Mouse (Mus musculus): Measurements from ENCODE around the gene Pcgf5. TPM values are rescaled to one million over a fixed set of nuclear protein-coding genes. Genes with fewer than 3 reads are reported as not detected.
"Not testable (repeated sequence)": the region's sequence is repeated elsewhere in the genome, so short reads cannot be mapped to it uniquely, and the experiment has no call there.

The Pcgf5 gene
- total RNA-seq, 2 experiments from 2014 or later = 60.2 to 62.1 TPM

DNA sequence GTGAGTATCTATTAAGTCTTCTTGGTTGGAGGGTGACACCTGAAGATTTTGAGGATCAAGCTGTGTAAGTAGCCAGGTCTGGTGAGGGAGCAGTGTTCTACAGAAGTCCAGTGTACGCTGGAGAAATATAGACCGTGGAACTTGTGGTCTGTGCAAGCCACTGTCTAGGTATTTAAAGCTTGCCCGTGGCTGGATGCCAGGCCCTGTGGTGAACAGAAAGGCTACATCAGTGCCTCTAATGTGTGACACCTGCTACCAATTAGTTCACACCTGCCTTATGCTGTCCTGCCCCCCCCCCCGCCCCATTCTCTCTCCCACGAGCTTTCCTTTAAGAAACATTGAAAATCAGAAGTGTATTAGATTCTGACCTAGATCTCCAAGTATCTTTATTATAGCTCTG is 40.4 kb downstream of the Pcgf5 start:
- DNase-seq = peak; percentile 29

DNA sequence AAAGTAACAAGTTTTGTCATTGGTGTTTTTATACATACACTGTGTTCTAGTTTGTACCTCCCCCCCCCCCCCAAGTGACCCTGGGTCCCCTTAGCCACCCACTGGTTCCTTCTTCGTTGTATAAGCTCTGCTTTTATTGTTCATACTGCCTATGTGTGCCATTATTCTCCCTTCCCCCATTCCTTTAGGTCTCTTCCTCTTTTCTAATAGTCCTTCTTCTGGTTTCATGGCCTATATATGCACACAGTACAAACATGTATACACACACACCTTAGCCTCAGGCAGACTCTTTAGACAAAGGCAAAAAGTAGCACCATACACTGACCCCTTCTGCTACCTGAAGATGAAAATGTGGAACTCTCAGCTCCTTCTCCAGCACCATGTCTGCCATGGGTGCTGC is 42.6 kb downstream of the Pcgf5 start:
- no peak for DNase-seq

DNA sequence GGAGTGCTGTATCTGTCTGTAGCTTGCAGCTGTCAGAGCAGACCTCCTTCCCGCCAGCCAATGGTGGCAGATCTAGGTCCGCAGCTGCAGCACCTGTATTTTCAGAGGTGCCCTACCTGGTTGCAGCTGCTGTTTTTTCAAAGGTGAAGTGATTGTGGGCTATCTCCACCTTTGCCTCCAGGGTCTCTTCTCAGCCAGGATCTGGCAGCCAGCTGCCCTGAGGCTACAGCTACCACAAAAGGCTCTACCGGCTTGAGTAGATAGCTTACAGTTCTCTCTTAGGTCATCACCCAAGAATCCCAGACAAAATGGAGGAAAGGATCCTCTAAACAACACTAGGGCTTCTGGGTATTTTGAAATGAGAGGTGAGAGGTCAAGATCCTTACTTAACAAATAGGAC is 50.4 kb downstream of the Pcgf5 start:
- DNase-seq = no peak

DNA sequence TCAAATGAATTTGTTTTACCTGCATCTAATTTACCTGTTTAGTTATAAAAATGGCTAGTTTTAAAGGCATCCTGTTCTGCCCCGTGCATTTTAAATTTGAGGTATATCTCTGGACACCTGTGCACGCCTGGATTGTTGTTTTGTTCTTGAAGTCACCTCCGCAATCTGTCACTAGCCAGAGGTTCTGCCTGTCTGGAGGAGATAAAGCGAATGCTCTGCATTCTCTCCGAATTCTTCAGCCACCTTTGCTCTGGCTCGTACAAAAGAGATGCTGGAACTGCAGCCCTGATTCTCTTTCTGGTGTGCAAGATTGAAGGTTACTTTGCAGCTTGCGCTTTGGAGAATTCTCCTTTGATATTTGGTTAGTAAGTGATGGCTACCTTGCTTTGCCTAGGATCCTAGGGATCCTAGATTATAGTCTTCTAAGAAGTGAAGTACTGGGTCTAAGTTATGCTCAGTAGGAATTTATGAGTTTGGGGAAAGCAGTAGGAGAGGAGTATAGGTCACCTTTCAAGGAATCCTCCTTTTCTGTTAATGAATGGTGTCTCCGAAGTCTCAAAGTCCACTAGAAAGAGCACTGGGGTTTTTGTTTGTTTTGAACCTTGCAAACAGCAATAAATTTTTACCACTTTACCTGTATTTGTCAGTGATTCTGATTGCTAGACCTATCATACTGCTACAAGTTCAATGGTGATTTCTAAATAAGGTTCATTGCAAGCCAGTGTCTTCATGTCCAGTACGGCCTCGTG is 60.4 kb downstream of the Pcgf5 start:
- DNase-seq = no peak

DNA sequence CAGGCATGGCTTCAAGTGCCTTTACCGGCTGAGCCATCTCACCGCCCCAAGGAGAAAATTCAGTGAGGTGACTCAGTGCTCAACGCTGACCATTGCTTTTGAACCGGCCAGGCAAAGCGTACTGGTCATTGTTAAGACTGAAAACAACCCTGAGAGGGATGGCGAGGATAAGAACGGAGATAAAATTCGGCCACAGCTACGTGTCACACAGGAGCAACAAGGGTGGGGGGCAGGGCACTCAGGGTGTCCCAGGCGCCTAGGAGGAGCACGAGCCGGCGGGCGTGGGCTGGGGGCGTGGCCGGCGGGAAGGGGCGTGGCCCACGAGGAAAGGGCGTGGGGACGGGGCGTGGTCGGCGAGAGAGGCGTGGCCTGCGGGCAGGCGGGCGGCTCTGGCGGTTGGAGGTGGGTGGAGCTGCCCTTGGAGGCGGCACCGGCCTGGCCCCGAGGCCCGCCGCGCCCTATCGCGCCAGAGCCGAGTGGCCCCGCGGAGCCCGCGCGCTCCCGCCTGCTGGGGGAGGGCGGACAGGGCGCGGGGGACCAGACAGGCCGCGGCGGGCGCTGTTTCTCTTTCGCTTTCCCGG is 61.3 kb downstream of the Pcgf5 start:
- peak; percentile 98 for DNase-seq

DNA sequence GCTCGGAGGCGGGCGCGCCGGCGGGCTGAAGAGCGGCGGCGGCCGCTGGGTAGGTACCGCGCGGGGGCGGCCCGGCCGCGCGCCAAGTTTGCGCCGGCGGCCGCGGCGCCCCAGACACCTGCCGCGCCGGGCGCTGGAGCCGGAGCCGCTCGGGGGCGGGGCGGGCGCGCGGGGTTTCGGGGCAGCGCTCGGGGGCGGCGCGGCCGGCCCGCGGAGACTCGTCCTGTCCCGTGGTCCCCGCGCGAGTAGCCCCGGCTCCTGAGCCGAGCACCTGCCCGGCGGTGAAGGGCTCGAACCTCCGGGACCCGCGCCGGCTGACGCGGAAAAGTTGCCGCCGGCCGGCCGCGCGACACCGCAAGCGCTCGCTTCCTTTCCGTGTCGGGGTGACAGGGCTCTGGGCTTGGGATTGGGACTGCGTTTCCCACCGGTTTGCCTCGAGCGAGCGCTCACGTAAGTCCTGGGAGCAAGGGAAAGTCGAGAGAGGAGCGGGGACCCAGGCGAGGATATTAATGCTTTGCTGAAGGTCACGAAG is 61.8 kb downstream of the Pcgf5 start:
- DNase-seq = peak; percentile 53

DNA sequence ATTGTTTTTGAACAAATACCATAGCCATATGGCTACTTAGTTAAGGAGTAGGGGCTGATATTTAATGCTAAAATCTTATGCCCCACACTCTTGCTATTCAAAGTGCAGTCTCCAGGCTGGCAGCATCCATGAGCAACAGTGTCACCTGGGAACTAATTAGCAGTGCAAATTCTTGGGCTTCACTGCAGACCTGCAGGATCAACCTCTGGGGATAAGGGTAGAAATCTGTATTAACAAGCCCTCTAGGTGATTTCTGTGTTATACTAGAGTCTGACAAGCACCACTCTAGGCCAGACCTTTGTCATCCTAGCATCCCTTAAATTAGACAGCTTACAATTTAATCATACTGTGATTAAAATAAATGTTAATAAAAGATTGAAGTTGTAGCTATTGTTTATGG is 71.8 kb downstream of the Pcgf5 start:
- no peak for DNase-seq

DNA sequence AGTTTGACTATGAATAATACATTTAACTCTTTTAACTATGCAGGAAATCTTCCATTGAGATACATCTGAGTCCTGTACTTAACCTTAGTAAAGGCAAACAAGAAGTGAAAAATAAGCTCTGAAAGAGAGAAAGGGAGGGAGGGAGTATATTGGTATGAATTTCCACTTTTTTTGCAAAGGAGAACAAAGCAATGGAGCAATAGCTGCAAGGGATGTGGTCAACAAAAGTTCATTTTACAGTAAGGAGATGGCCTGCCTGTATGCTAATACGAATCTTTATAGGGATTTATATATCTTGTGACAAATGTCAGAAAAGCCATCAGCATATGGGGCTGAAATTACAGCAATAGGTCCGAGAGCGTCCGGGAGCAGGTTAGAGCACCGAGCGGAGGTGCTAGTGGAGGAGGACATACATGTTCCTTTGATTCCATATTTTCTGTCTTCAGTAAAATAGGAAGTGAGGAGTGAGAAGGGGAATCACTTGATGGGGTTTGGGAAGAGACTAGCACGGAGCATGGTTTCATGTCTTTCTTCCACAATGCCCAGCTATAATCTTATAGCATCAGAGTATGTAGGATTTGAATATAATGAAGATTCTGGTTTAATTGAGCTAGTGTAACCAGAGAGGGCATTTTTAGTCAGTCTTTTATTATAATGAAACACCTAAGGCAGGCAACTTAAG is 79.2 kb downstream of the Pcgf5 start:
- no peak for DNase-seq

DNA sequence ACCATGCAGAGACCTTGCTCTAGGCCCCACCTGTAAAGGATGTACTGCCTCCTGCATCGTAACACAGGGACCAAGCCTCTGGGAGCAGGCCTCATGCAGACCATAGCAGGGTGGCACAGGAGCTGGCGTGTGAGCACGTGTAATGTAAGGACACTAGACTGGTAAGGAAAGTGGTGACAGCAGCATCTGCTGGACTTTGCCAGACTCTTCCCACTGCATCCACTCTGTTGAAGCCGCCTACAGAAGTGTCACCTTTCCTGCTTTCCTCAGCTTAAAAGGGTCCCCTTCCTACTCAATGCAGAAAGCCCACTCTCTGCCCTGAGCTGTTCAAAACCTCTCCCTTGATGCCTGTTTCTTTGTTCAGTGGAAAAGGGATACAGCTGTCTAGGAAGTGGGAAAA is 80.0 kb downstream of the Pcgf5 start:
- DNase-seq = no peak

DNA sequence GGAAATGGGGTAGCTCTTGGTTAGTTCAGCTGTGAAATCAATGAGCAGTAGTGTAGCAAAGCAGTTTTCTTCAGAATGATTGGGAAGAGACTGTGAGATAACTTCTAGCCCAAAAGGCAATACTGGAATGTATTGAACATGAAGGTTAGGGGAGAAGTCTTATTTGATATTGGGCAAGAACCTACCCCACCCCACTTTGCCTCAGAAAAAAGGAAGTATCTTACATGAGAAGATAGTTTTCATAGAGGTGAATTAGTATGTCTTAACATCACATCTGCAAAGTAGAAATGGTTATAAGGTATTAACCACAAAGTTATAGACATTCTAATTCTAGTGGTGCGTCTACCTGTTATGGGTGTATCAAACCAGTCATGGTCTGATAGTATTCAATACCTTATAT is 81.2 kb downstream of the Pcgf5 start:
- DNase-seq = no peak

DNA sequence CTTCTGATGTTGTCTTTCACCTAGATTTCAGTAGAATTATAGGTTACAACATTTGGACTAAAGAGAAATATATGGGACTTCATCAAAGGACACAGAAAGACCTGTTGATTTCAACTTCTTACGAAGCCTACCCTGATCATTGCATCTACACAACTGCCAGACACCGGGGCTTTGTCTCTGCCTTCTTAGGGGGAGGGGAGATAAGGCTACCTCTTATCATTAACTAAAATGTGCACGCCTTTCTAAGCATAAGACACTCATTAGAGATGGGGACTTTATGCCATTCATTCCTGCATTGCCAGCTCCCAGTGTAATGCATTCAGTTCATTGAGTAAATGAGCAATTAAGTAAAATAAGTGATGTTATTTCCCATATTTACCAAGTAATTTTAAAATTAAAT is 85.1 kb downstream of the Pcgf5 start:
- DNase-seq = no peak

DNA sequence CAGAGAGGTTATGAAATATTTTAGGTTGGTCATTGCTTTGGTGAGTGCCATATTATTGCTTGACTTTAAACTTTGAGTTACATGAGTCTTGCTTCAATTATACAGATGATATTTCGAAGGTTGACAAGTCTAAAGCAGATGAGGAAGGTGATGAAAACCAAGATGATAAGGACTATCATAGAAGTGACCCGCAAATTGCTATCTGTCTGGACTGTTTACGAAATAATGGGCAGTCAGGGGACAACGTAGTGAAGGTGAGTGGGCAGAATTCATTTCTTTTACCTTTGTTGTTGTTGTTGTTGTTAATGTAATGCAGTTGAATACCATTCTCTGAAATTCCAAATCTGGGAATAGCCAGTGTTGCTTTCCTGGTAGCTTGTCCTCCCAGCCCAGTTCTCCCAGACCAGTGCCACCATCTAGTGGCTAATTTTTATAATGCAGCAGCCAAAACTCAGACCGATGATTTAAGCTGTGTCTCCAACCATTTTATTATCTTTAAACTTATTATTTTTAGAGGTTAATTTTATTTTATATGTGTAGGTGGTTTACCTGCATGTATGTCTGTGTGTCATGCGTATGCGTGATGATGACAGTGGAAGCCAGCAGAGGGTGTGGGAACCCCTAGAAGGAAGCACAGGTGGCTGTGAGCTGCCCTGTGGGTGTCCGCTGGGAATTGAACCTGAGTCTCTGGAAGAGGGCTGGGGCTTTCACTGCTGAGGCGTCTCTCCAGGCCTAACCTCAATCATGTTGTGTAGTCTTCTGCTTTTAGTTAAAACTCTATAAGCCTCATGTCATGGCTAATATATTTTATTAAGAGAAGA is 92.0 kb downstream of the Pcgf5 start:
- peak; percentile 70 for DNase-seq

DNA sequence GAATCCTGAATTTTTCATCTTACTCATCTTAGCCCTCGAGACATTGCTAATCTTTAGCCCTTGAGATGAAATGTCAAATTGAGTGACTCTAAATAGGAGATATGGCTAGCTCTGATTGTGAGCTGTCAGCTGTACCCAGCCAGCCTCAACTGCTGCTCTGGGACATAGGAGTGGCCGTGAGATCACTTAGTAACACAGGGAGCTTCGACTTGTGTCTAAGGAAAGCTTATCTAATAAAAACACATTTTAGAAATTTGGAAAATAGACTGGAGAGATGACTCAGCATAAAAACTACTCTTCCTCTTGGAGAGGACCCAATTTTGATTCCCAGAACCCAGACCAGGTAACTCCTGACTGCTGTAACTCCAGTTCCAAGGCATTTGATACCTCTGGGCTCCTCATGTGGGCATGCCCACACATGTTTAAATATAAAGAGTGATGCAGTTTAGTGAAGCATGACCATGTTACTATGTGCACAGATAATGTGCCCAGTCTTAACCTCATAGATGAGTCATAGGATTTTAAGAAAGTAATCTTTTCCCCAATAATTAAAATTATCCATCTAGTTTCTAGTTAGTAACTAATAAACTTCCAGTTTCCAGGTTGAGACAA is 103.0 kb downstream of the Pcgf5 start:
- no peak for DNase-seq

DNA sequence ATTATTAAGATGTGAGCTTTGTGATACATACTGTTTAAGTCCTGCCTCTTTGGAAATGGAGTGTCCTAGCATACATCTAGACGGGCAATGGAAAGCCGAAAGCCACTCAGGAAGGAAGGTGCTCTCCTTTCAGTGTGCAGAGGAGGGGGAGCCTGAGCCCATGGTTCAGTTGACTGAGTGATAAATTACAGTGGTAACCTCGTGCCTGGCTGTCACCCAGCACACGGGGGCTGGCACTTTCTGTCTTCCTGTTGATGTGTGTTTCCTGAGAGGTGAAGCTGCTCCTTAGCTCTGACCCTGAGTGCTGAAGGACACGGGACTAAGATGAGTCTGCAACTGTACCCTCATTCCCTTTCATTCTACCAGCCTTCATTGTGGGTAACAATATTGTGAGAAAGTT is 103.6 kb downstream of the Pcgf5 start:
- no peak for DNase-seq

DNA sequence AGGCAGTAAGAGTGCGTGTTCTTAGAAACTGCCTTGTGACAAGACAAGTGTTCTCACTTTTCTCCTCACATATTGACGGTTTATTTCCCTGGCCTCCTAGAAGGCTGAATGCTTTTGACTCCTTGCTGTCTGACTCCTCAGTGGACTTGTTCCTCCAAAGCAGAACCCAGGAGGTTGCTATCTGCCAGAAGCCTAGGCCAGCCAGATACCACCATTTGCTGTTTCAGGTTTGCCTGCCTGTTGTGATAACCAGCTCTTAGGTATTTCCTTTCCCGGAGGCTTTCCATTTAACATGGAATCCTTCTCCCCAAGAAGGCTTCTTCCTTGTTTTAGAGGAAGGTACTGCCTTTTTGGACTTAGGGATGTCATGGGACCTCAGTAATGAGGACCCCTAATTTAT is 104.1 kb downstream of the Pcgf5 start:
- DNase-seq = not testable (repeated sequence)

DNA sequence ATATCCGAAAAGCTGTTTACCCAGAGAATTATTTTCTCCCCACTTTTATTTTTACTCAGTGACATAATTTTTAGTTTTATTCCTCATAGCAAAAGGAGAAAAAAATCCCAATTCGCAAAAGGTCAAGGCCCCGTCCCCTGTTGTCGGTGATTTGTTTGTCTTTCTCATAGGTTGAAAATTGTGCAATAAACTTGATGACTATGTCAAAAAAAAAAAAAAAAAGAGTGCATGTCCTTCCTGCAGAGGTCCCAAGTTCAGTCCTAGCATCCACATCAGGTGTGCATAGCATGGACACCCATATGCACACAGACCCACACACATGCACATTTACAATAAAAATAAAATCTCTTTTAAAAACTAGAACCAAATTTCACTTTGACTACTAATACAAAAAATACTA is 105.3 kb downstream of the Pcgf5 start:
- no peak for DNase-seq

DNA sequence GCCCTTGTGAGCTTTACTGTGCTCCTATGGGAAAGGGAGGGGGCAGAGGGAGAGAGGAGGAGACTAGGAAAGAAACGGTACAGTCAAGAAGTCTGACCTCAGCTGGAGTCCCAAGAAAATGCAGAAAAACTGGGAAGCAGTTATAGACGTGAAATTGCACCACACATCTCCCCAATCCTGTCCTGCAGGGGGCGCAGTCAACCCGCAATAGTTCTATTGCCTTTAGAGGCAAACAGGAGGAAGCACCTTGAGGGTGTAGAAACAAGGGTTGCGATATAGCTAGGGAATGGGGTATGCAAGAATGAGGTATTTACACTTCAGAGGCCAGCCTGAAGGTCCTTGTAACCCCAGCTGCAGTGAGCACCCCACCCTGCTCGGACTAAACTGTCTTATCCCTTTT is 122.0 kb downstream of the Pcgf5 start:
- DNase-seq = peak; percentile 75

DNA sequence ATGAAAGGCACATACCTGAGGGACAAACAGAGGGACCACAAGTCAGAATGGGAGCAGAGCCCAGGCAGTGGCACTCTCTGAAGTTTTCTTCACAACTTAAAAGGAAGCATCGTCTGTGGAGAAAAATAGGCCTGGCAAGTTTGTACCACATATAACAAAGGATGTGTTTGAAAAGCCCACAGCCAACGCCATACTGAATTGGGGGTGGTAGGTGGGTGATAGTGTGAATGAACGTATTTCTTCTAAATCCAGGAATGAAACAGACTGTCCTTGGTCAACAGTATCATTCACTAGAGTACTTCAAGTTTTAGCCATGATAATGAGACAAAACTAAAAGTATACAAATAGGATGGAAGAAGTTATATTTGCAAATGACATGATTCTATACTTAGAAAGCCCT is 123.2 kb downstream of the Pcgf5 start:
- DNase-seq = no peak

DNA sequence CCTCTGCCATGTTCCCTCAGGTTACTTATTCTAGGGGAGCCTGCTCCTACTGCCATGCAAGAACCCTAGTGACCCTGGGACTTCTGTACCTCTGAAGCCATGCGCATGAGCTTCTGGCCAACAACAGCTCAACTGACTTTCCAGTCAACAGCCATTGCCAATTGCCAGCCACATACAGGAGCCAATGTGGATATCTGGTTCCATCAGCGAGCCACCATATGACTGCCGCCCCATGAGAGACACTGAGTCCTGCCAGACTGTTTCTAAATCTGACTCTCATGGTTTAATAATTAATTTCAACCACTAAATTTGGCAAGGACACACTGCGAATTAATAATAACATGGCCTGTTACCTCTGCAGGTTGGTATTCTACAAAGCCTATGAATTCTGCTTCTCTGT is 128.5 kb downstream of the Pcgf5 start:
- no peak for DNase-seq

DNA sequence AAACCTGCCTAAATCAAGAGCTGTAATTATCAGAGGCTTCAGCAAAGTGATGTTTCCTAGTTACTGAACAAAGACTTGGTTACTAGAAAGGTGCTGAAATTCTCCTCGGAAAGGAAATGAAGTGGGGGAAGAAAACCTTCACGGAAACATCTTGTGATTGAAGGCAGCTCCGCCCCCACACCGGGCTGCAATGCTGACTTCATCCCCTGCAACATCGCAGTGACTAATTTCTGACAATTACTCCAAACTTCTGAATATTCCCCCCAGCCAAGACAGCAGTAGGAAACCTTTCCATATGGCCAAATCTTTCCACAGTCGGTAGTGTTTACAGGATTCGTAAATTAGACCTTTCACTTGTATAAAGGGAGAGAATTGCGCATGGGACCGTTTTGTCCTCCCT is 129.0 kb downstream of the Pcgf5 start:
- DNase-seq = no peak

DNA sequence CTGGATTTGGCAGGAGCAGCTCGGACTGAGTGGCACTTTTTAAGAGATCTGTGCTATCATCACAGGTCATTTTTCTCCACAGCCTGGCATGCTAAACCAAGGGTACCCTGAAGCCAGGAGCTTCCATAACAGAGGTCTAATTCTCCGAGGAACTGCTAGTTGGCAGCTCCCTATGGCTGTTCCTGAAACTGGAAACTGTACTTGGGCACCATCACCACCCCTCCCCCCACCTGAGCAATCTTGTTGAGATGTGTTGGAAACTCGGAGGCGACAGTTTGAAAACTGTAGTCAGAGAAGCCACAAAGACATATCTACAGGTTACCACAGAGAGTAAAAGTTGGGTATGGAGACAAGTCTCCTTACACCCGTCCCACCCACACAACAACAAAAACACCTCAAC is 129.6 kb downstream of the Pcgf5 start:
- no peak for DNase-seq

DNA sequence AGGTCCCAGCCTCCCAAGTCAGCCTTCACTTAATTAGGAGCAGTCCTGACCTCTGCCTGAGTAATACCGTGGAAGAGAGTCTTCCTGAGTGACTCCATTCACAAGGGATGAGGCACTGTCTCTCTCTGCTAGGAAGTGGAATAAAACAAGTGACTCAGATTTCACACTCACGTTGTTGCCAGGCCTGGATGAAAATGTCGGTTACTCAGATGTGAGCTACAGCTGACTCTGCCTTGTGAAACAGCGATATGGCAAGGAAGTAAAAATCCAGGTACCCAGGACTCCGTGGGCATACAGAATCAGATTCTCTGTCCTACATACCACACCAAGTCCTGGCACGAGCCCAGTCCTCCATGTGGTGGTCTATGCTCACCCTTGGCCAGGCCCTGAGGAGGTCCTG is 142.8 kb downstream of the Pcgf5 start:
- no peak for DNase-seq
